Mouse (Mus musculus): Measurements from ENCODE around the gene Tulp3.

- TF ChIP-seq POLR2A (IDR thresholded peaks at IDR 0.05; ENCODE audit: borderline replicate concordance, low read depth, low read length) (no peak), CTCF (IDR thresholded peaks at IDR 0.05; ENCODE audit: low read depth, low read length) (no peak)
These were observed 5.9 kb downstream of the Tulp3 start for GRCm38 (mm10) chr6:128349711-128350110.

All from bone marrow macrophage, adult 2 months (primary cell).